Mouse (Mus musculus) testis, postnatal 14 days (tissue): ENCODE data around the gene Ceacam9.

Experiments used
- DNase-seq: peaks from one replicate; pipeline ENCODE4 v3.0.0; 2021; ENCODE audit warnings: low spot score

The Ceacam9 gene

DNA sequence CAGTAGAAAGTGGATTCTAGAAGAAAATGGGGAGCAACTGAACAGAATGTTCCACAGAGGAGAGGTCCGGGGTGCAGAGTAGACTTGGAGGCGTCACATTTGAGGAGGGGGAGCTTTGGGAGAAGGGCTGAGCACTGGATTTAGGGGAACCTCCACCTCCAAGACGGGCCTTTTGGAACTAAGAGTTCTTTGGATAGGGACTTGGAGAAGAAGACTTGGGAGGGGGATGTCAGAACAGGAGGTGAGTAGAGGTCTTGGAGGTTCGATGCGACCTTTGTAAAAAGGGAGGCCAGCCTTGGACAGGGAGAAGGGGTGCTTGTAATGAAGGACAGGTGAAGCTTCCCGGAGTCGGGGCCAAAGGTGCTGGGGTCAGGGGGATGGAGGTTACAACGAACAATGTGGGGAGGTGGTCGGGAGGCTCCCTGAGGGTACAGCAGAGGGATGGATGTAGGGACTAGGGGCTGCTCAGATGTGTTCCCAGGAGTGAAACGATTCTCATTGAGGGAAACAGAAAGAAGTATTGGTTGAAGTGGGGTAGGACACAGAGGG lies 17.4 kb downstream of the Ceacam9 start:
- no peak for DNase-seq

DNA sequence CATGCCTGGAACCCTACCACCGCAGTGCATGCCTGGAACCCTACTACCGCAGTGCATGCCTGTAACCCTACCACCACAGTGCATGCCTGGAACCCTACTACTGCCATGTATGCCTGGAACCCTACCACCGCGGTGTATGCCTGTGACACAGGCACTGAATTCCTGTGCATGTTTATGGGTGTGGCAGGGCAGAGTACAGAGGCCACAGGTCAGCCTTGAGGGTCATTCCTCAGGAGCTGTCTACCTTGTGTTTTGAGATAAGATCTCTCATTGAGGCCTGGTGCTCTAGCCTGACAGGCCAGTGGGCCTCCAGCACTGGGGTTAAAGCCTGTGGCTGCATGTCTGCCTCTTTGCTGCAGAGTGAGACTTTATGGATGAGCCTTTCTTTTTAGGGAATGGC lies 23.6 kb downstream of the Ceacam9 start:
- no peak for DNase-seq

DNA sequence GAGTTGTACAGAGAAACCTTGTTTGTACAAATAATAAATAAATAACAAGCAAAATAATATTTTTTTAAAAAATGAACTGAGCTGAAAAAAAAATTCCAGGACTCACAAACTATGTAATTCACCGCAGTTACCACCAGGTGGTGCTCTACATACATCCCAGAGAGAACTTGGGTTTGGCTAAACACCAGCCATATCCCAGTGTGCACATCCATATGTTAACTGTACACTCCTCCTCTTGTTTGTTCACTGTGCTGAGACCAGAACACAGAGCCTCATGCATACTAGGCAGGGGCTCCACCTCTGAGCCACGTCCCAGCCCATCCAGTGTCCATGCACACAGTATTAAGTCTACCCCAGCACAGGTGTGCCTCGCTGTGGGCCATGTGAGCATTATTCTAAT lies 24.4 kb downstream of the Ceacam9 start:
- no peak for DNase-seq

GRCm38 (mm10) chr7:16747656-16748055 lies 25.9 kb downstream of the Ceacam9 start:
- DNase-seq = no peak

DNA sequence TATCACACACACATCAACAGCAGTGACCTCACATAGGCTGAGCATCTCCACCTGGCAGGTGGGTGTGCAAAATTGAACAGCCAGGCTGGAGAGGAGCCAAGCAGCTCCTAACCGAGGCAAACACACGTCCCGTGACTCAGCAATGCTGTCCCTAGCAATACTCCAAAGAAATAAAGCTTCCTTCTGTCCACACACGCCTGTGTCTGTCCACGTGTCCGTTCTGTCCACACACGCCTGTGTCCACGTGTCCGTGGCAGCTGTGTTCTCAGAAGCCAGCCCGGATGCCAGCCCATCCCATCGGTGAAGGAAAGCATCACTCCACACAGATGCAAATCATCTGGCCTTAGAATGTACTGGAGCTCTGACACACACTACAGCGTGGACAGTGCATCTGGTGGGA lies 30.3 kb downstream of the Ceacam9 start:
- no peak for DNase-seq

DNA sequence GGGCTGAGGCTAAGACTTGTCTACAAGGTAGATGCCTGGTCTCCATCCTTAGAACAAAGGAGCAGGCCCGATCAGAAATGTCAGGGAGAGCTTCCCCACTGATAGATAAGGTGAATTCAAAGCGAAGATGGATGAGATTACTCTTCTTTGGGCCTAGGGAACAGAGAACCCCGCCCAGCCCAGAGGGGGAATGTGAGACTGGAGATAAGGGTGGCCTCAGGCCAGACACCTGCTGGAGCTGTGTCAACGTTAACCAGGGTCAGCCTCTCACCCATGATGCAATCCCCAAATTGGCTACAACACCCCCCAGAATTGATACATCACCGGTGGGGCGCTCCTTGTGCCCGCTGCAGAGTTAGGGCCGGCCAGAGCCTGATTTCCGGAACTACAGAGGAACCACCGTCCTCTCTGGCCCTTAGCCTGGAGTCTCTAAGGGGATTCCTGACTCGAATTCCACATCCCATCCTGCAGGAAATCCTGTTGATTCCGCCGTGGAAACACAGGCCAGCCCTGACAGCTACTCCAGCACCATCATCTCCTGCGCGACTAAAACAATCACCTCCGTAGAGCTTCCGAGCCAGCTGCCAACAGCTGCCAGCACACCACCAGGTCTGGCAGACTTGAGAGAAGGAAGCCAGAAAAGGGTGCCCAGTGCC lies 33.8 kb downstream of the Ceacam9 start:
- DNase-seq = no peak

GRCm38 (mm10) chr7:16758872-16759574 lies 37.3 kb downstream of the Ceacam9 start:
- DNase-seq = no peak

GRCm38 (mm10) chr7:16760292-16760691 lies 38.6 kb downstream of the Ceacam9 start:
- DNase-seq = peak; percentile 53

- peak; percentile 81 for DNase-seq
These were observed 39.3 kb downstream of the Ceacam9 start for GRCm38 (mm10) chr7:16761005-16761481.

GRCm38 (mm10) chr7:16761630-16762029 lies 39.9 kb downstream of the Ceacam9 start:
- no peak for DNase-seq

GRCm38 (mm10) chr7:16763463-16764218 lies 41.9 kb downstream of the Ceacam9 start:
- DNase-seq = no peak

DNA sequence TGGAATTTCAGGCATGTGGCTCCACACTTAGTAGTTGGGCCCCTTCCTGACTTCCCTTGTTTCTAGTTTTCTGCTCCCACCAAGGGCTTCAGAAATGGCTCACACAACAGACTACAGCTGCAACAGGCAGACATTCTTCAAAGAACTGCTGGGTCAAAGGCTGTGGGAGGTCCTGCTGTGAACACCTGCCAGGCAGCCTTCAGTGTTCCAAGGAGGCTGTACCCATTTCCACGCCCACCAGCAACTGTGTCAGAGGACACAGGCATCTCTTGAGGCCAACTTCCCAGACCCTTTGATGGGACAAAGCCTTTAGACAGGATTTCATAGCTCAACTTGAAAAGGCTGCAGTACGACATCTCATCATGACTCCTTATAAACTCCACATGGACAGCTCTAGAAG lies 44.7 kb downstream of the Ceacam9 start:
- no peak for DNase-seq
